Mouse (Mus musculus) lung, embryonic 16.5 days (tissue): ENCODE data around the gene Lyrm7. TPM values are rescaled to one million over a fixed set of nuclear protein-coding genes. Genes with fewer than 3 reads are reported as not detected.

ENCODE experiments used
- ATAC-seq: fragments of 200-750 bp; cut with Nextera tagmentation; 2 replicates; pipeline ENCODE4 v1.8.0; 2017; ENCODE audit warnings: low read depth, mild to moderate bottlenecking, moderate library complexity
- H3K27ac ChIP-seq: fragments of 300-500 bp; sonication (generic); 2 replicates; pipeline ENCODE4 v1.5.1; 2014; ENCODE audit warnings: mild to moderate bottlenecking, control low read depth, low read length
- H3K27me3 ChIP-seq: fragments of 300-500 bp; sonication (generic); 2 replicates; pipeline ENCODE4 v1.6.1; 2014; ENCODE audit warnings: low read depth, low read length, mixed read lengths; ENCODE audit not compliant: control insufficient read depth, insufficient read depth
- H3K36me3 ChIP-seq: fragments of 300-500 bp; sonication (generic); 2 replicates; pipeline ENCODE4 v1.6.1; 2014; ENCODE audit warnings: low read length; ENCODE audit not compliant: control insufficient read depth, insufficient read depth
- H3K4me1 ChIP-seq: fragments of 300-500 bp; sonication (generic); replicated peaks from 2 replicates; pipeline ENCODE4 v1.6.1; 2014; ENCODE audit warnings: low read length, mixed read lengths; ENCODE audit not compliant: control insufficient read depth, insufficient read depth
- H3K4me2 ChIP-seq: fragments of 300-500 bp; sonication (generic); 2 replicates; pipeline ENCODE4 v1.6.1; 2014; ENCODE audit warnings: low read depth, low read length, control low read depth
- H3K4me3 ChIP-seq: fragments of 300-500 bp; sonication (generic); 2 replicates; pipeline ENCODE4 v1.5.1; 2014; ENCODE audit warnings: mild to moderate bottlenecking, low read length, control low read depth
- H3K9ac ChIP-seq: fragments of 300-500 bp; sonication (generic); 2 replicates; pipeline ENCODE4 v1.6.1; 2014; ENCODE audit warnings: low read length, control low read depth
- H3K9me3 ChIP-seq: fragments of 300-500 bp; sonication (generic); 2 replicates; pipeline ENCODE4 v1.6.1; 2016; ENCODE audit warnings: low read length; ENCODE audit not compliant: control insufficient read depth
- WGBS: fragments of 180-500 bp; shearing (Covaris S2); extraction: QIAGEN DNeasy Blood & Tissue Kit; methylation state at CpG from one replicate; pipeline ENCODE4 v1.1.7; 2014; 5-methylcytosine and 5-hydroxymethylcytosine counted together
- polyA plus RNA-seq: library from polyadenylated mRNA; unstranded; fragments of >200 nt; fragmentation: Nextera tagmentation; extraction: Ambion mirVana; gene quantifications from 2 replicates; pipeline ENCODE4 v1.2.1, GENCODE M21; 2015

Lyrm7 gene
- polyA plus RNA-seq, 1 experiment from 2014 or later = 7.7 TPM

DNA sequence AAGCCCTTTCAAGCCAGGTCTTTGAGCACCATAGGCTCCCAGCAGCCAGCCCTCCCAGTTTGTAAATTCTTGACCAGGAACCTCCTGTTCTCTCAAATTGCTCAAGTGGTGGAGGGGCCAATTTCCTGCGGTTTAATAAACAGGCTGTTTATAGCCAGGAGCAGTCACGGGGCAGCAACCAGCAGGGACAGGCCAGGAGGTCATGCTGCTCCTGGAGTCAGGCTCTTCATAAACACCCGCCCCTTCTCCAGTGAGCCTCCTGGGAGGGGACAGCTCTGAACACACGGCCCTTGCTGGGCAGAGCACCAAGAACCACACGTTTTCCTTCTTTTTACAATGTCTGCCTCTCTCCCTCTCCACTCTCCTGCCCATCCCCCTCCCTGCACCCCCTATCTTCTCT lies 24.2 kb upstream of the Lyrm7 start:
- H3K4me1 ChIP-seq = peaks cover 22% of the 10 kb centered on the region
- H3K9ac ChIP-seq = peak overlapping the region; percentile 10; the same call in 1 of the 2 replicates
- ATAC-seq = peak; percentile 90
- no peak overlapping the region for H3K4me2 ChIP-seq
- WGBS = 8% methylated on average over 5 of the region's 5 CpGs
- no peaks in the 10 kb centered on the region for H3K9me3 ChIP-seq
- H3K27me3 ChIP-seq = no peaks in the 10 kb centered on the region
- peak overlapping the region; percentile 86 for H3K27ac ChIP-seq
- H3K36me3 ChIP-seq = no peaks in the 10 kb centered on the region
- H3K4me3 ChIP-seq = no peak overlapping the region

DNA sequence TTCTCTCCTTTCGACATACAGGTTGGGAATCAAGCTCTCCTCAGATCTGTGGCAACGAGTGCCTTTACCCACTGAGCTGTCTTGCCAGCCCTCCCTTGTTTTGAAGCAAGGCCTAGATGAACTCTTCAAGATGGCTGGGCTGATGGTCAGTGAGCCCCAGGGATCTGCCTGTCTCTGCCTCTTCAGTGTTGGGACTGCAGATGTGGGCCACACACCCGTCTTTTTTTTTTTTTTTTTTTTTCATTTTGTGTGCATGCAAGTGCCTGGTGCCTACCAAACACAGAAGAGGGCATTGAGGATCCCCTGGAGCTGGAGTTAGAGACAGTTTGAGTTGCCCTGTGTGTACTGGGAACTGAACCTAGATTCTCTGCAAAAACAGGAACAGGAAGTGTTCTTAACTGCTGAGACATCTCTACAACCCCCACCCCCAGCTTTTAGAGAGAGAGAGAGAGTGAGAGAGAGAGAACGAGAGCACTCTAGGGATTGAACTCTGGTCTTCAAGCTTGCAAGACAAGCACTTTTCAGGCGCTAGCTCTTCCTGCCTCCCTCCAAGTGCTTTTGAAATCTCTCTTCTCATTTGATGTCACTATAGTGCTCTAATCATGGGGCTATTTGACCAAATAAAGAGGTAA lies 23.6 kb upstream of the Lyrm7 start:
- Histone ChIP-seq H3K27ac (peak overlapping the region; percentile 86), H3K36me3 (no peaks in the 10 kb centered on the region), H3K9me3 (no peaks in the 10 kb centered on the region), H3K4me3 (no peak overlapping the region), H3K27me3 (no peaks in the 10 kb centered on the region), H3K4me2 (no peak overlapping the region), H3K9ac (no peak overlapping the region), H3K4me1 (peaks cover 25% of the 10 kb centered on the region)
- WGBS = 64% methylated on average over 5 of the region's 5 CpGs
- 0 out of 2 replicates have a peak, but pooled peaks have one; percentile 15 for ATAC-seq

DNA sequence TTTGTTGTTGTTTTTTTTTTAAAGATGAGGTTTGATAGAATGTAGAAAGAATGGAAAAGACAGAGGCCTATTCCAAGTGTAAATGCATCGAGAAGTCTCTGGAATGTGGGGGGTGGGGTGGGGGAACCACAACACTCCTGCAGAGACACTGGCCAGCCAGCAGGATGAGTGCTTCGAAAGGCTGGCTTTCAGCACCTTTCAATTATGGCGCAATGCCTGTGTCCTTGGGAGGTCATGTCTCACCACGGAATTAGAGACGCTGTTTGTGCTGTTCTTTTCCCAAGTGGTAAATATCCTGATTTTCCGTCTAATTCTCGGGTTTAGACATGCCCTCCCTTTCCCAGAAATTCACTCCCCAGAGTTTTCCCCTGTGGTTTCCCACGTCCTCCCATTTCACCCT lies 22.0 kb upstream of the Lyrm7 start:
- H3K4me1 ChIP-seq = peaks cover 25% of the 10 kb centered on the region
- H3K9me3 ChIP-seq = no peaks in the 10 kb centered on the region
- H3K27me3 ChIP-seq = no peaks in the 10 kb centered on the region
- H3K27ac ChIP-seq = 0 out of 2 replicates have a peak overlapping the region, but pooled peaks have one; percentile 2
- H3K9ac ChIP-seq = no peak overlapping the region
- H3K4me2 ChIP-seq = no peak overlapping the region
- no peak overlapping the region for H3K4me3 ChIP-seq
- H3K36me3 ChIP-seq = no peaks in the 10 kb centered on the region
- ATAC-seq = no peak
- 24% methylated on average over 8 of the region's 8 CpGs for WGBS

DNA sequence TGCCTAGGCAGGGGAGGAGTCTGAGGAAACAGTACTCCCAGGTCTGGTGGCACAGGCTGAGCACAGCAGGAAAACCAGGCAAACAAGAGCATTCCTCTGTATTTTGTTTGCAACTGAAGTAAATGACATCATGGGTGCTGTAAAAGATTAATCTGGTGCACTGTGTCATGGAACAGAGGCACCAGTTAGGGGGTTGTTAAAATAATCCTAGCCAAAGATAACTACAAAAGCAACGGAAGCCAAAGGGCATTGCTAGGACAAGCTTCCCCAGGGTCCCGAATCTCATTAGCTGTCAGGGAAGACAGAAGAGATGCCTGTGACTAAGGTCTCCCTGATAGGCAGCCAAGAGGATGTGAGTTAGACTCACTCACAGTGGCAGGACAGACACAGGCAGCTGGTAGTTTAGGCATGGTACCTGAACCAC lies 20.3 kb upstream of the Lyrm7 start:
- Histone ChIP-seq H3K9me3 (no peaks in the 10 kb centered on the region), H3K27me3 (no peaks in the 10 kb centered on the region), H3K27ac (no peak overlapping the region), H3K4me3 (no peak overlapping the region), H3K9ac (no peak overlapping the region), H3K4me2 (no peak overlapping the region), H3K4me1 (peaks cover 25% of the 10 kb centered on the region), H3K36me3 (no peaks in the 10 kb centered on the region)
- WGBS = 14% methylated on average over 2 of the region's 2 CpGs
- 0 out of 2 replicates have a peak, but pooled peaks have one; percentile 7 for ATAC-seq

DNA sequence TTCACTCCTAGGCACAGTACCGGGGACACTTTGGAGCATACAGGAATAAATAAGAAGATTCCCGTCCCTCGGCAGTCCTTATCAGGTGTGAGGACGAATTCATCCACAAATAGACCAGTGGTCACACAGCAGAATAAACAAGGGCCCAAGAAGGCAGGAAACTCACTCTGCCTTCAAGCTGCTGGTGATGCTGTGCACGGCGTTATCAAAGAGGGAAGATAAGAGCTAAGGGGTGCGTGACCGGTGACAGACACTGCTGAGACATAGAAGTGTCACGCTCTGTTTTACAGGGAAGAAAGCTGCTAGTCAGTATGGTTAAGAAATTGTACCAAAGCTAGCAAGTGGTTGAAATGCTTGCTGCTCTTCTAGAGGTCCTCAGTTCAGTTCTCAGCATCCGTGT lies 19.2 kb upstream of the Lyrm7 start:
- H3K4me1 ChIP-seq = peaks cover 20% of the 10 kb centered on the region
- H3K9me3 ChIP-seq = no peaks in the 10 kb centered on the region
- H3K27ac ChIP-seq = no peak overlapping the region
- ATAC-seq = no peak
- H3K36me3 ChIP-seq = no peaks in the 10 kb centered on the region
- no peak overlapping the region for H3K9ac ChIP-seq
- H3K4me3 ChIP-seq = no peak overlapping the region
- no peak overlapping the region for H3K4me2 ChIP-seq
- no peaks in the 10 kb centered on the region for H3K27me3 ChIP-seq
- WGBS = 27% methylated on average over 10 of the region's 10 CpGs

DNA sequence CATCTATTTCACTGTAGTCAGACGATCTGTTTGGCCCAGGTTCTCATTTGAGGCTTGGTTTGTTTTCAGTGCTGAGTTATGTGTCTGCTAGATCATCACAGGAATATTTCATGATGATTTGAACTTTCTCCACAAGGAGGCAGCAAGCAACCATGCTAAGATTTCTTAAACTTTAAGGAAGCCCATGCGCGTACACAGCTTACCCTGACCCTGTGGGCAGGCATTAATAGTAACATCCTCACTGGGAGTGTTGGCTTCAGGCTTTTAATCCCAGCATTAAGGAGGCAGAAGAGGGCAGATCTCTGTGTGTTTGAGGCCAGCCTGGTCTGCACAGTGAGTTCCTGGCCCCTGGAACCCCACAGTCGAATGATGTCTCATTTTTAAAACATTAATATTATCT lies 18.7 kb upstream of the Lyrm7 start:
- peaks cover 15% of the 10 kb centered on the region for H3K4me1 ChIP-seq
- H3K4me3 ChIP-seq = no peak overlapping the region
- 13% methylated on average over 4 of the region's 4 CpGs for WGBS
- peak; percentile 70 for ATAC-seq
- H3K36me3 ChIP-seq = no peaks in the 10 kb centered on the region
- H3K27ac ChIP-seq = no peak overlapping the region
- H3K9me3 ChIP-seq = no peaks in the 10 kb centered on the region
- no peaks in the 10 kb centered on the region for H3K27me3 ChIP-seq
- no peak overlapping the region for H3K4me2 ChIP-seq
- H3K9ac ChIP-seq = no peak overlapping the region

DNA sequence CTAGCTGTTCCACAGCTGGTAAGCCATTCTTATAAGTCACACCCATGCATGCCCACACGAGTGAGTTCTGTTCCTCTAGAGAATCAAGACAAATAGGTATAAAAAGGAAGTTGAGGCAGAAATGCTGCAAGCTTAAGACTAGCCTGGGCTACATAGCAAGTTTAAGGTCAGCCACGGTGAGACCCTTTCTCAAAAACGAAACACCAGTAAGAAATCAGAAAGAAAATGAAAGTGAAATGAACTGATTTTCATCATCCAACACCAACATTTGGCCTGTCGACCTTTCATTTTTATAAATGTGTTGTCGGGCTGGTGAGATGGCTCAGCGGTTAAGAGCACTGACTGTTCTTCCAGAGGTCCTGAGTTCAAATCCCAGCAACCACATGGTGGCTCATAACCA lies 18.2 kb upstream of the Lyrm7 start:
- WGBS = 70% methylated on average over 6 of the region's 6 CpGs
- Histone ChIP-seq H3K36me3 (peaks cover 5% of the 10 kb centered on the region), H3K9me3 (no peaks in the 10 kb centered on the region), H3K27ac (no peak overlapping the region), H3K9ac (no peak overlapping the region), H3K27me3 (no peaks in the 10 kb centered on the region), H3K4me3 (no peak overlapping the region), H3K4me1 (peaks cover 14% of the 10 kb centered on the region), H3K4me2 (no peak overlapping the region)
- ATAC-seq = no peak

DNA sequence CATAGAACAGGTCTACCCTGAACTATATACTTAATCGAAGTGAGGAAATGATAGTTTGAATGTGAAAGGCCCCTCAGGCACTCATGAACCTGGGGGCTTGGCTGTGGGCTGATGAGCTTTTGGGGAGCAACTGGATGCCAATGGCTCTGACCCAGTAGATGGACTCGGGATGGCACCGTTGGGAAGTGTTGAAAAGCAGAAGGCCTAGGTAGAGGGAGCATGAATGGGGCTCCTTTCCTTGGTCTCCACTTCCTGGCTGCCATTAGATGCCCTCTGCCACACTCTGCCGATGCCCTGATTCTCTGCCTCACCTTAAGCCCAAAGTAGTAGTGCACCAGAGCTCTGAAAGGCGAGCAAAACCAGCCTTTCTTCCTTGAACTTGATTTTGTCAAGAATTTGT lies 15.3 kb upstream of the Lyrm7 start:
- H3K4me2 ChIP-seq = no peak overlapping the region
- no peaks in the 10 kb centered on the region for H3K27me3 ChIP-seq
- H3K36me3 ChIP-seq = peaks cover 22% of the 10 kb centered on the region
- WGBS = 87% methylated on average over 5 of the region's 5 CpGs
- no peak overlapping the region for H3K4me3 ChIP-seq
- H3K4me1 ChIP-seq = peaks cover 5% of the 10 kb centered on the region
- no peak overlapping the region for H3K27ac ChIP-seq
- H3K9me3 ChIP-seq = no peaks in the 10 kb centered on the region
- no peak for ATAC-seq
- no peak overlapping the region for H3K9ac ChIP-seq

DNA sequence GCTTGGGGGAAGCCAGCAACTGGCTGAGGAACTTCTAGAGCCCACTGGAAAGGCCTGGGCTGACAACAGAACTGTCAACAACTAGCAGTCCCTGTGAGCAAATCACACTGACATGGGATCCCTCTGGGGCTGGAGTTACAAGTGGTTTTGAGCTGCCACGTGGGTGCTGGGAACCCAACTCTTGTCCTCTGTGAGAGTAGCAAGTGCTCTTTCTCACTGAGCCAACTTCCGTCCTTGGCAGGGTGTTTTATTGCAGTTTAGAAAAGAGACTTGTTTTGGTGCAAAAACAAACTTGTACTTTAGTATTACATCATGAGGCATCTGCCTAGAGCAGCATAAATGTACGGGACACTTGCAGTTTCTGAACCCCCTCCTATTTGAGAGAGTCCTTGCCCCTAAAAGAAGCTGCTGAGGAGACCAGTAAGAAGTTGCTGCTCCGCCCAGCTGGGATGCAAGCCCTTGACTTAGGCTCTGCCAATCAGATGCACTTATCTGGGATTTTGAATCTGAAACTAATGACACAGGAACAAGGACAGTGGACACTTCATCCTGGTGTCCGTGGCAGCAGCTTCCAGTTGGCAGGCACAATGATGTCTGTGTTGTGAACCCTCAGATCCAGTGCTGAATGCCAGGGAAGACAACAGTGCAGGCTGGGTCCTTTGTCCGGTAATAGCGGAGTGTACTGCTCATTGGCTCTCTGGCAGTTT lies 11.3 kb upstream of the Lyrm7 start:
- H3K4me3 ChIP-seq = no peak overlapping the region
- H3K4me2 ChIP-seq = no peak overlapping the region
- H3K27ac ChIP-seq = no peak overlapping the region
- no peak overlapping the region for H3K9ac ChIP-seq
- no peaks in the 10 kb centered on the region for H3K9me3 ChIP-seq
- WGBS = 69% methylated on average over 7 of the region's 7 CpGs
- H3K36me3 ChIP-seq = peaks cover 33% of the 10 kb centered on the region
- no peaks in the 10 kb centered on the region for H3K27me3 ChIP-seq
- no peak for ATAC-seq
- peaks cover 10% of the 10 kb centered on the region for H3K4me1 ChIP-seq
